Mouse (Mus musculus): Measurements from ENCODE around the gene Carhsp1.

DNA sequence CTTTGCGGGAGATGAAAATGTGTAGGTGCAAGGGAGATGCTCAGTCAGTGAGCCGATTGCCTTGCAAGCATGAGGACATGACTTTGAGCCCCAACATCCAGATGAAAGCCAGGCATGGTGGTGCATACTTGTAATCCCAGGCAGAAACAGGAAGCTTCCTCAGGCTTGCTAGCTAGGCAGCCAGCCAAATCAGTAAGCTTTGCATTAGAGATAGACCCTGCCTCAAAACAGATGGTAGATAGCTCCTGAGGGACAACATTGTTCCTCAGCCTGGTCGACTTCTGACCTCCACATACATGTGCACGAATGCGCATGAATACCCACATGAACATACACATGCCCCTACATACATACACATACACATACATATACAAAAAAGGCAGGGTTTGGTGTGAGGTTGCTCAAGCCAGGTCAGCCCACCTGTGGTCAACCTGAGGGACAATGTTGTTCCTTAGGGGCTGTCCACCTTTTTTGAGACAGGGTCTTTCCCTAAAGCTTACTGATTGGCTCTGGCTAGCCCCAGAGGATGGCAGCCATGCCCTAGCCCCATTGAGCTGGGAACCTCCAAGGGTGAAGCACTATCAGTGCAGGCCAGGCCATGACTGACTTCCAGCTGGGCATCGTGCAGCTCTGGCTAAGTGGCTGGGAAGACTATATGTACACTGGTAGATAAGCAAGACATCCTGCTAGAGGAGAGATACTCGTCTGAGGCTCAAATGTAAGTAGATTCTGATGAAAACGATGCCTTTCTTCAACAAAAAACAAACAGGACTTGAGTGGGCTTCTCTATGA, 59.5 kb downstream of the Carhsp1 start:
- no peak for TF ChIP-seq CTCF (IDR thresholded peaks at IDR 0.05; ENCODE audit: low read depth)
- TF ChIP-seq EP300 (IDR thresholded peaks at IDR 0.05; ENCODE audit: low read depth): peak; percentile 98

Measured in liver, postnatal 0 days (tissue).